Mouse (Mus musculus) testis, adult 2 months (tissue): ENCODE data around the gene Anp32b.

ENCODE experiments used
- CTCF ChIP-seq: fragments of 200-500 bp; IDR thresholded peaks from 2 replicates; pipeline ENCODE4 v1.5.1; 2012; ENCODE audit warnings: low read depth, mild to moderate bottlenecking, inconsistent platforms, low read length, moderate library complexity; ENCODE audit not compliant: control insufficient read depth, insufficient read depth, insufficient replicate concordance
- POLR2A ChIP-seq: fragments of 200-500 bp; IDR thresholded peaks from 2 replicates; pipeline ENCODE4 v1.6.1; 2012; ENCODE audit warnings: low read depth, mild to moderate bottlenecking, inconsistent platforms, low read length, moderate library complexity; ENCODE audit not compliant: control insufficient read depth

- TF ChIP-seq CTCF (no peak), POLR2A (no peak)
Observed at GRCm38 (mm10) chr4:46502606-46503502, 52.2 kb downstream of the Anp32b start.
